Mouse (Mus musculus) cerebellum, adult 2 months (tissue): ENCODE results near the gene 1700019A02Rik.

ENCODE experiments used
- CTCF ChIP-seq: fragments of 200-500 bp; IDR thresholded peaks from 2 replicates; pipeline ENCODE4 v1.5.1; 2011; ENCODE audit warnings: low read depth, mild to moderate bottlenecking, control low read depth, low read length, moderate library complexity, borderline replicate concordance; ENCODE audit not compliant: insufficient read depth
- POLR2A ChIP-seq: fragments of 200-500 bp; IDR thresholded peaks from 2 replicates; pipeline ENCODE4 v1.6.1; 2011; ENCODE audit warnings: low read length, control low read depth, borderline replicate concordance; ENCODE audit not compliant: insufficient read depth

GRCm38 (mm10) chr1:53225616-53226015 is 38.2 kb upstream of the 1700019A02Rik start:
- TF ChIP-seq CTCF (no peak), POLR2A (no peak)
